ENCODE assay signal across 1 mouse cellular context in the genomic region with DNA sequence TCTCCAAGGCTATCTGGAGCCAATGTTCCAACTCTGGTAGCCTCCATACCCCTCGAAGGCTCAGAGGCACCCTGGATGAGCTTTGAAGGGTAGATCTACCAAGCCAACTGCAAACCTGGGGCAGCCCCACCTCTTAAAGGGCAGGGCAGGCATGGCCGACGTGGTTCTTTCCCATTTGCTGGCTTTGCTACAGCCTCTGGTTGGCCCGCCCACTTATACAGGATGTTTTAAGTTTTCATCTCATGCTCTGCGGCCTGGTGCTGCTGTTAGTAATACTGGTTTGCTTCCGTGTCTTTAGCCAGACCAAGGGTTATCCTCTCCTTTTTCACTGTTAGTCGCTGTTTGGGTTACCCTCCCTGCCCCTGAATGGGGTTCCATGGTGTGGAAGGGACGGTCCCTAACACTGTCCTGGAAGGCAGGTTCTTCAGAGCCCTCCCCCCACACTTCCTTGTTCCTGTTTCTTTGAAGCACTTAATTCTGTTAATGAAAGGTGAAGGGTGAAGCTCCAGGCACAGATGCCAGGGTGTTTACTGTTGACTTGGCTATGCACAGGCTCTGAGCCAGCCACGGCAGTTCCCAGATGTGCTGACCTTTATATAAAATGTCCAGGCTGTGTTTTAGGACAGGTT.
A peak's percentile ranks its signal among the peaks of the same experiment; 100 is the strongest.
TF ChIP-seq lines count a peak whose summit lies in the region.

No protein-coding gene starts in this region.

TF ChIP-seq in CH12.LX, 34 proteins besides CTCF, POLR2A, EP300 and RAD21 (continued from another document):
- TF ChIP-seq BHLHE40 (IDR thresholded peaks at IDR 0.05; ENCODE audit: low read depth, low read length) (no peak), IRF4 (IDR thresholded peaks at IDR 0.05; ENCODE audit: low read depth, low read length) (peak; percentile 64), E2F4 (IDR thresholded peaks at IDR 0.05; ENCODE audit: insufficient replicate concordance, low read depth, low read length) (no peak), MEF2A (IDR thresholded peaks at IDR 0.05; ENCODE audit: borderline replicate concordance, low read depth, low read length) (no peak), KAT2A (IDR thresholded peaks at IDR 0.05; ENCODE audit: insufficient replicate concordance, low read length) (no peak), RCOR1 (conservative IDR thresholded peaks at IDR 0.05; ENCODE audit: low read depth, low read length) (no peak), PAX5 (IDR thresholded peaks at IDR 0.05; ENCODE audit: low read length) (no peak), TBP (conservative IDR thresholded peaks at IDR 0.05; ENCODE audit: low read depth, low read length) (peak; percentile 85; the same call in 1 of the 2 replicates), MYC (IDR thresholded peaks at IDR 0.05; ENCODE audit: low read depth, low read length) (peak; percentile 82), TCF12 (IDR thresholded peaks at IDR 0.05; ENCODE audit: low read depth, low read length) (0 out of 2 replicates have a peak, but pooled peaks have one; percentile 42), GABPA (IDR thresholded peaks at IDR 0.05; ENCODE audit: insufficient replicate concordance, low read depth, low read length) (no peak), NRF1 (IDR thresholded peaks at IDR 0.05; ENCODE audit: low read depth, low read length) (no peak), USF2 (conservative IDR thresholded peaks at IDR 0.05; ENCODE audit: low read depth, low read length) (no peak), MAZ (IDR thresholded peaks at IDR 0.05; ENCODE audit: low read depth, low read length) (peak; percentile 86; the same call in 1 of the 2 replicates), ELF1 (IDR thresholded peaks at IDR 0.05; ENCODE audit: low read depth, low read length) (peak; percentile 93), HCFC1 (IDR thresholded peaks at IDR 0.05; ENCODE audit: low read depth, low read length) (peak; percentile 74), JUN (IDR thresholded peaks at IDR 0.05; ENCODE audit: insufficient read depth, low read depth, low read length) (no peak), POLR2AphosphoS2 (IDR thresholded peaks at IDR 0.05; ENCODE audit: low read depth, low read length) (peak; percentile 36; the same call in 1 of the 2 replicates), MXI1 (IDR thresholded peaks at IDR 0.05; ENCODE audit: low read depth, low read length) (peak; percentile 60)
